Mouse (Mus musculus): ENCODE data around the gene Gcgr. TPM values are rescaled to one million over a fixed set of nuclear protein-coding genes. Genes with fewer than 3 reads are reported as not detected.

Gcgr gene
- polyA plus RNA-seq, 1 experiment from 2014 or later = 5.5 TPM

DNA sequence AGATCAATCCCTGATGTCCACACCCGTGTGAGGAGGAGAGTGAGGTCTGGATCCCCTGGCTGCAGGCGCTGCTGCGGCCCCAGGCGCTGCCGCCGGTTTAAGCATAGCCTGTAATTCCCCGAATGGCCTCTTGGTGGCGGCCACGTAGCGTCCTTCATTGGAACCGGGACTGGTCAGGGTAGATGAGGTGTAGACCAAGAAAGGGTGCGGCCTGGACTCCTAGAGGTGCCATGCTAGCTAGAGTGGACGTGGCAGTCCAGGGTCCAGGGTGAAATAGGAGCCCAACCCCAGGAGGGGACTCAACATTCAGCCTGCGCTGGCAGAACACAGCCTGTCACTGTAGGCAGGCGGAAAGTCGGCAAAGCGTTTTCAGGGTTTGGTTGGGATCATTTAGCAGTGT lies 14.9 kb upstream of the Gcgr start:
- H3K9ac ChIP-seq (replicated peaks; ENCODE audit: low read length) = peak overlapping the region; percentile 38; the same call in 1 of the 2 replicates
- H3K4me3 ChIP-seq (ENCODE audit: low read length) = no peak overlapping the region
- no peaks in the 10 kb centered on the region for H3K36me3 ChIP-seq (ENCODE audit: insufficient read depth, low read length)
- ATAC-seq (ENCODE audit: low FRiP score, low TSS enrichment) = peak; percentile 78
- H3K27ac ChIP-seq (ENCODE audit: low read length) = no peak overlapping the region
- no peaks in the 10 kb centered on the region for H3K9me3 ChIP-seq (ENCODE audit: low read length)
- no peaks in the 10 kb centered on the region for H3K27me3 ChIP-seq (ENCODE audit: insufficient read depth, low read length)
- H3K4me1 ChIP-seq (ENCODE audit: insufficient read depth, low read length) = peaks cover 12% of the 10 kb centered on the region; the same call in 1 of the 2 replicates
- 17% methylated on average over 17 of the region's 17 CpGs for WGBS
- no peak overlapping the region for H3K4me2 ChIP-seq (replicated peaks; ENCODE audit: low read depth, low read length)

DNA sequence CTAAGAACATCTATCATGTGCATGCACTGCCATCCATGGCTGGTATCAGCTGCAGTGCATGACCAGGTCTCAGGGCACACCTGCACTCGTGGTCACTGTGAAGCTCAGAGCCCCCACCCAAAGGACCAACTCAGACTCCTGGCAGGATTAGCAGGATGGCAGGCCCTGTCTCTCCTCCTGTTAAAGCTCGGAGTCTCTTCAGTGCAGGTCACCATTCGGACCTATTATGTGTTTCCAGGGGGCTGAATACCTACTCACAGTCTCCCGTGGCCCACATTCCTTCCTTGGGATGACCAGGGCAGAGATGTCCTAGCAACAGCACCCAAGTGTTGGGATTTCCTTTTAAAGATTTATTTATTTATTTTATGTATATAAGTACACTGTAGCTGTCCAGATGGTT lies 13.4 kb upstream of the Gcgr start:
- Histone ChIP-seq H3K4me3 (ENCODE audit: low read length) (no peak overlapping the region), H3K4me2 (replicated peaks; ENCODE audit: low read depth, low read length) (no peak overlapping the region), H3K9ac (replicated peaks; ENCODE audit: low read length) (no peak overlapping the region), H3K27ac (ENCODE audit: low read length) (no peak overlapping the region), H3K36me3 (ENCODE audit: insufficient read depth, low read length) (no peaks in the 10 kb centered on the region), H3K27me3 (ENCODE audit: insufficient read depth, low read length) (no peaks in the 10 kb centered on the region), H3K9me3 (ENCODE audit: low read length) (no peaks in the 10 kb centered on the region), H3K4me1 (ENCODE audit: insufficient read depth, low read length) (peaks cover 10% of the 10 kb centered on the region; the same call in 1 of the 2 replicates)
- 84% methylated on average over 4 of the region's 4 CpGs for WGBS
- ATAC-seq (ENCODE audit: low FRiP score, low TSS enrichment) = no peak

DNA sequence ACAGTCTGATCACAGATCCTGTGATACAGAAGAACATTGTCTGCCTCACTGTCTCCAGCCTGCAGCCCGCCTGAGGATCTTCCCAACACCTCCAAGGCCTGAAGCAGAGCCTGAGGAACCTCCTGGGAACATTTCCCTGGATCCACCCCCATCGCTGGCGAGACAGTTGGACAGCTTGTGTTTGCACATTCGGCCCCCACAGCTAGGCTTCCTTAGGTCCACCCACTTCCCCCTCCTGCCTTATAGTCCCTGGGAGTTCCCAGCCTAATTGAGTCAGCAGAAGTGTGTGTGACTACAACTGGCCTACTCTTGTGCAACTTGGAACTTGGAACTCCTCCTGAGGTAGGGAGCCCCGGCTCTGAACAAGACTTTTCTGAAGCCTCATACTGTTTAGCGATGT lies 12.5 kb upstream of the Gcgr start:
- Histone ChIP-seq H3K4me3 (ENCODE audit: low read length) (no peak overlapping the region), H3K36me3 (ENCODE audit: insufficient read depth, low read length) (no peaks in the 10 kb centered on the region), H3K4me1 (ENCODE audit: insufficient read depth, low read length) (peaks cover 5% of the 10 kb centered on the region; the same call in 1 of the 2 replicates), H3K9ac (replicated peaks; ENCODE audit: low read length) (no peak overlapping the region), H3K4me2 (replicated peaks; ENCODE audit: low read depth, low read length) (no peak overlapping the region), H3K27me3 (ENCODE audit: insufficient read depth, low read length) (no peaks in the 10 kb centered on the region), H3K27ac (ENCODE audit: low read length) (no peak overlapping the region), H3K9me3 (ENCODE audit: low read length) (no peaks in the 10 kb centered on the region)
- no peak; the same call in 1 of the 2 replicates for ATAC-seq (ENCODE audit: low FRiP score, low TSS enrichment)
- 53% methylated on average over 6 of the region's 6 CpGs for WGBS

DNA sequence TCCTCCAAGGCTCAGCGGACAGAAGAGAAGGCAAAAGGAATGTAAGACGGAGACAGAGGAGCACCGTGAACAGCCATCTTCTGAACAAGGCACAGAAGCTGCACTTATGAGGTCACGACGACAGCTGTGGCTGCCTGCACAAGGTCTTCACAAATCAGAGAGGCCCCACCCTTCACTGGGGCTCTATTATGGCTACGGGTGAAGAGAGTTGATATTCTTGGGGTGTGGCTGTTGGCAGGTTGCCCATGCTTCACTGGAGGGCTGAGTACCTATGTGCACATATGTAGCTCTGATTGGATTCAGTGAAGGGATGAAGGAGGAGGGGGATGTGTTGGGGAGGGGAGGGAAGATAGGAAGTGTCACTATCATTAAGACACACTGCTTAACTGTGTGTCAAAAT lies 11.9 kb upstream of the Gcgr start:
- Histone ChIP-seq H3K4me3 (ENCODE audit: low read length) (no peak overlapping the region), H3K36me3 (ENCODE audit: insufficient read depth, low read length) (no peaks in the 10 kb centered on the region), H3K4me1 (ENCODE audit: insufficient read depth, low read length) (peaks cover 2% of the 10 kb centered on the region; the same call in 1 of the 2 replicates), H3K27me3 (ENCODE audit: insufficient read depth, low read length) (no peaks in the 10 kb centered on the region), H3K27ac (ENCODE audit: low read length) (no peak overlapping the region), H3K9me3 (ENCODE audit: low read length) (no peaks in the 10 kb centered on the region), H3K9ac (replicated peaks; ENCODE audit: low read length) (no peak overlapping the region), H3K4me2 (replicated peaks; ENCODE audit: low read depth, low read length) (no peak overlapping the region)
- ATAC-seq (ENCODE audit: low FRiP score, low TSS enrichment) = 0 out of 2 replicates have a peak, but pooled peaks have one; percentile 24
- 64% methylated on average over 6 of the region's 6 CpGs for WGBS

DNA sequence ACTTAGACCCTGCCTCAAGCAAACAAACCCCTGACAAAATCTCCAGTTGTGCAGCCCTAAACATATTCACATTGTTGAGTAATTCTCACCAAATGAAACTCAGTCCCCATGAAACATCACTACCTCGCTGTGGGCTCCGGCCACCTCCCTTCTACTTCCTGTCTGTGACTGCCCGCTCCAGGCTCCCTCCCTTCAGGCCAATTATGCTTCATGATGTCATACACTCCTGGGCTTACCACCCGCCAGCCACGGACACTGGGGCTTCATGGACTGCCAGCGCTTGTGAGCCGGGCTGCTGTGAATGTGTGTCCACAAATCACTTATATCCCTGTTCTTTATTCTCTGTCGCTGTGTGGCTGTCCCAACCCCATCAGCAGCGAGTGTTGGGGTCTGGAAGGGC lies 10.8 kb upstream of the Gcgr start:
- Histone ChIP-seq H3K4me3 (ENCODE audit: low read length) (no peak overlapping the region), H3K4me1 (ENCODE audit: insufficient read depth, low read length) (peaks cover 2% of the 10 kb centered on the region; the same call in 1 of the 2 replicates), H3K9ac (replicated peaks; ENCODE audit: low read length) (peak overlapping the region; percentile 52), H3K9me3 (ENCODE audit: low read length) (no peaks in the 10 kb centered on the region), H3K4me2 (replicated peaks; ENCODE audit: low read depth, low read length) (no peak overlapping the region), H3K36me3 (ENCODE audit: insufficient read depth, low read length) (no peaks in the 10 kb centered on the region), H3K27ac (ENCODE audit: low read length) (no peak overlapping the region), H3K27me3 (ENCODE audit: insufficient read depth, low read length) (no peaks in the 10 kb centered on the region)
- ATAC-seq (ENCODE audit: low FRiP score, low TSS enrichment) = peak; percentile 40; the same call in 1 of the 2 replicates
- WGBS = 46% methylated on average over 9 of the region's 9 CpGs

DNA sequence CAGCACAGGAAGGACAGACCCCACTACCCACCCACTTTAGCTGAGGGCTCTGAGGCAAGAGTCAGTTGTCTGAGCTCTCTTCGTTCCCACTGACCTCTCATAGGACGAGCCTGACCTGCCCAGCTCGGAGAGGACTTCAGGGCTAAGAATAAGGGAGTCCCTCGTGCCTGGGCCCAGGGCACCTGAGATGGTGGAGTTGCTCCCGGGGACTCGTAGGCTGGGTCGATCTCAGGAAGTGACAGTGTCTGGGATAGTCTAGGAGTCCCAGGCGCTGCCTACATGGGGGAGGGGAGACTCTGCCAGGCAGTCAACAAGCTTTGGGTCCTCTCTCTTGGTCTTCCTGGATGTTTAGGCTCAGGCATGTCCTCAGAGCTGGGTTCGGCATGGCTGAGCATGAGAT lies 10.0 kb upstream of the Gcgr start:
- no peak overlapping the region for H3K27ac ChIP-seq (ENCODE audit: low read length)
- H3K4me3 ChIP-seq (ENCODE audit: low read length) = no peak overlapping the region
- 70% methylated on average over 9 of the region's 9 CpGs for WGBS
- no peak overlapping the region for H3K4me2 ChIP-seq (replicated peaks; ENCODE audit: low read depth, low read length)
- ATAC-seq (ENCODE audit: low FRiP score, low TSS enrichment) = no peak
- no peaks in the 10 kb centered on the region for H3K36me3 ChIP-seq (ENCODE audit: insufficient read depth, low read length)
- H3K9me3 ChIP-seq (ENCODE audit: low read length) = no peaks in the 10 kb centered on the region
- peaks cover 2% of the 10 kb centered on the region; the same call in 1 of the 2 replicates for H3K4me1 ChIP-seq (ENCODE audit: insufficient read depth, low read length)
- H3K27me3 ChIP-seq (ENCODE audit: insufficient read depth, low read length) = no peaks in the 10 kb centered on the region
- H3K9ac ChIP-seq (replicated peaks; ENCODE audit: low read length) = no peak overlapping the region

DNA sequence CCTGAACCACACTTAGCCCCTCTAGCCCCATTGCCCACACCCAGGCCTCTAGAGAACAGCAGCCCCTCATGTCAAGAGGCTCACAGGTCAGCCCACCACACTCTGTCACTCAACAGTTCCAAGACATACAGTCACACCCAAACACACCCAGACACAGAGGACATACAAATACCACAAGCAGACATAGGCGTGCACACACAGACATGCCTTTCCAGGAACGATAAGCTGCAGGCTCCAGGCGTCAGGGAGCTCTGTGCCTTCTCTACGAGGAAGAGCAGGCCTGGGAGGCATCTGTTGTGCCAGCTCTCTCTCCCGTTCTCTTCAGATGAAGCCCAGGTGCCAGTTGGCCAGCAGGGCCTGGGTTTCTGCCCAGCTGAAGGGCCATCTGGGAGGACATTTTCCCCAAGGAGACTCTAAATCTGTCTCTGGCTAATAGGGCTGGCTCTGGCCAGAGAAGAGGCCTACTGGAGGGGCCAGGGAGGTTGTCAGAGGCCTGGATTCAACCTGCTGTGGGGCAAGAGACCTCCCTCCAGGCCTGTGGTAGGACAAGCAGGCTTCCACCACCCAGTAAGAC lies 9.4 kb upstream of the Gcgr start:
- Histone ChIP-seq H3K27ac (ENCODE audit: low read length) (no peak overlapping the region), H3K4me2 (replicated peaks; ENCODE audit: low read depth, low read length) (no peak overlapping the region), H3K36me3 (ENCODE audit: insufficient read depth, low read length) (no peaks in the 10 kb centered on the region), H3K27me3 (ENCODE audit: insufficient read depth, low read length) (no peaks in the 10 kb centered on the region), H3K4me1 (ENCODE audit: insufficient read depth, low read length) (no peaks in the 10 kb centered on the region), H3K9ac (replicated peaks; ENCODE audit: low read length) (no peak overlapping the region; the same call in 1 of the 2 replicates), H3K9me3 (ENCODE audit: low read length) (no peaks in the 10 kb centered on the region), H3K4me3 (ENCODE audit: low read length) (no peak overlapping the region)
- no peak for ATAC-seq (ENCODE audit: low FRiP score, low TSS enrichment)
- WGBS = 87% methylated on average over 5 of the region's 5 CpGs

DNA sequence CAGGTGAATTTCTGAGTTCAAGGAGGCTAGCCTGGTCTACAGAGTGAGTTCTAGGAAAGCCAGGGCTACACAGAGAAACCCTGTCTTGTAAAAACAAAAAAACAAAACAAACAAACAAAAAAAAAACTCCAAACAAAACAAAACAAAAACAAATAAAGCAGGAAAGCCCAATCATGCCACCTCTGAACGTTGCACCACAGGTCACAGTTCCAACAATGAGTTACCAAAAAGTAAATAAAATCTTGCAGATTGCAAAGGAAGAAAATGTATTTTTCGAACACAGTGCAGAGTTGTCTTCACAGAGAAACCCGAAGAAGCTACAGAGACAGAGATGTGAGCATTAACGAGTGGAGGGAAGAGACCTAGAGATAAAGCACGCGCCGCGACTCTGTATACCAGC lies 7.9 kb upstream of the Gcgr start:
- H3K27ac ChIP-seq (ENCODE audit: low read length) = no peak overlapping the region
- H3K9me3 ChIP-seq (ENCODE audit: low read length) = no peaks in the 10 kb centered on the region
- no peak overlapping the region for H3K4me3 ChIP-seq (ENCODE audit: low read length)
- no peak overlapping the region for H3K4me2 ChIP-seq (replicated peaks; ENCODE audit: low read depth, low read length)
- no peaks in the 10 kb centered on the region for H3K36me3 ChIP-seq (ENCODE audit: insufficient read depth, low read length)
- no peak for ATAC-seq (ENCODE audit: low FRiP score, low TSS enrichment)
- no peaks in the 10 kb centered on the region for H3K27me3 ChIP-seq (ENCODE audit: insufficient read depth, low read length)
- no peak overlapping the region for H3K9ac ChIP-seq (replicated peaks; ENCODE audit: low read length)
- no peaks in the 10 kb centered on the region for H3K4me1 ChIP-seq (ENCODE audit: insufficient read depth, low read length)
- 84% methylated on average over 8 of the region's 8 CpGs for WGBS

DNA sequence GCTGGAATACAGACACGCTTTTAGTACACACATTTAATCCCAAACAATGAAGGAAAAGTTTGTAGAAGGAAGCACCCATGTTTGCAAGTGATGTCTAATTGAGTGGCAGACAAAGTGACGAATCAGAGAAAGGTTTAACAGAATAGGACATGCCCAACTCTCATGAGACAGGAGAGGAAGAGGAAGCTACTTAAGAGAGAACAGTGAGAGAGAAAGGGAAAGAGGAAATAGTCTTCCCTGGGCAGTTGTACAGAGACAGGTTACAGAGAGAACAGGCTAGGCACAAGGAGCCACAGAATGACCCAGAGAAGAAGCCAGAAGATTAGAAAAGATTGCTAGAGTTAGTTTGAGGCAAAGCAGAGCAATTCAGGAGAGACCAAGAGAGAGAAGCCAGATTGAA lies 4.5 kb upstream of the Gcgr start:
- ATAC-seq (ENCODE audit: low FRiP score, low TSS enrichment) = no peak
- WGBS = 91% methylated on average over 2 of the region's 2 CpGs
- Histone ChIP-seq H3K9me3 (ENCODE audit: low read length) (no peaks in the 10 kb centered on the region), H3K9ac (replicated peaks; ENCODE audit: low read length) (no peak overlapping the region), H3K4me3 (ENCODE audit: low read length) (no peak overlapping the region), H3K4me1 (ENCODE audit: insufficient read depth, low read length) (peaks cover 8% of the 10 kb centered on the region), H3K27me3 (ENCODE audit: insufficient read depth, low read length) (peaks cover 29% of the 10 kb centered on the region), H3K36me3 (ENCODE audit: insufficient read depth, low read length) (no peaks in the 10 kb centered on the region), H3K27ac (ENCODE audit: low read length) (no peak overlapping the region), H3K4me2 (replicated peaks; ENCODE audit: low read depth, low read length) (no peak overlapping the region)

DNA sequence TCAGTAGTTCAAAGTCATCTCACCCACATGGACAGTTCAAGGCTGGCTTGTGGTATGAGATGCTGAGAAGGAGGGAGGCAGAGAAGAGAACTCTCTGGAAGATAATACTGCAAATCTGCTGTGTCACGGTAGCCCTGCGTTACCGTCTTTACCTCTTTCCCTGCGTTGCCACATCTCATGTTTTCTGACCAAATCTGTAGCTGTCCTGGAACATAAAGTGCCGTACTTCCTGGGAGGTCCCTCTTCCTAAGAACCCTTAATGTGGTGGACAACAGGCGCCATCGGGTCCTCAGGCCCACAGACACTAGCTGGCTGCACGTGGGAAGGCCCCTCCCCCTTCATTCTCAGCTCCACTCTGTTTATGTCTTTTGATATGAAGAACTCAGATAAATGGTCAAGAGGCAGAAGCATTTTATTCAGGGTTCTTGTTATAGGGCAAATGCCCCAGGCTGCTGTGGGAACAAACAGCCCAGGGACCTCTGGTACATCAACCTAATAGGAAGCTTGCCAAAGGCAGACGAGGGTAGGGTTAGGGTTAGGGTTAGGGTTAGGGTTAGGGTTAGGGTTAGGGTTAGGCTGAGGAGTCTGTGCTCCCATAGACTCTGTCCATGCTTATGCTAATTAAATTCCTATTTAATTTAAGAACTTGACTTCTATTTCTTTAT lies 2.7 kb upstream of the Gcgr start:
- Histone ChIP-seq H3K4me1 (ENCODE audit: insufficient read depth, low read length) (peaks cover 16% of the 10 kb centered on the region), H3K9me3 (ENCODE audit: low read length) (no peaks in the 10 kb centered on the region), H3K4me3 (ENCODE audit: low read length) (no peak overlapping the region), H3K27me3 (ENCODE audit: insufficient read depth, low read length) (peaks cover 48% of the 10 kb centered on the region), H3K27ac (ENCODE audit: low read length) (no peak overlapping the region), H3K36me3 (ENCODE audit: insufficient read depth, low read length) (no peaks in the 10 kb centered on the region), H3K4me2 (replicated peaks; ENCODE audit: low read depth, low read length) (no peak overlapping the region), H3K9ac (replicated peaks; ENCODE audit: low read length) (no peak overlapping the region)
- no peak for ATAC-seq (ENCODE audit: low FRiP score, low TSS enrichment)
- 78% methylated on average over 9 of the region's 9 CpGs for WGBS

Data from kidney, embryonic 16.5 days (tissue).